Mouse (Mus musculus): ENCODE measurements at regions not wholly inside any gene's neighbourhood (a gene's known extent, or its start where the extent isn't known, plus 50 kb on each side); places are given as distances from the start of the nearest gene placed in this dataset.

- TF ChIP-seq EP300 (optimal IDR thresholded peaks at IDR 0.05) (no peak), CTCF (IDR thresholded peaks at IDR 0.05; ENCODE audit: low read depth) (no peak)
Observed at GRCm38 (mm10) chr1:107941601-107942270, 351.9 kb downstream of the Serpinb8 start.
